In genomic region chr5:127755594-127755993, GRCm38 (mm10) we compare ENCODE assay signal across 29 mouse cellular contexts.
DNase-seq lines count a peak whose midpoint lies in the region; ATAC-seq and TF ChIP-seq lines count a peak whose summit lies in the region.
"Had no signal": no experiment of that assay in that cellular context is flagged by ENCODE, and none has a peak within 500 bp of the region (broad histone marks: within the 10 kb centered on the region; RNA-seq: fewer than 3 reads in every experiment).

No protein-coding gene starts in this region.

- no peak for TF ChIP-seq CTCF in intestine, postnatal 0 days (IDR thresholded peaks at IDR 0.05; ENCODE audit: low read depth)

- no peak overlapping the region for H3K4me3 ChIP-seq in forebrain, embryonic 16.5 days (replicated peaks; ENCODE audit: low read length)
- no peak overlapping the region for H3K4me3 ChIP-seq in liver, embryonic 11.5 days (ENCODE audit: low read depth, low read length)
- no peak overlapping the region for H3K4me3 ChIP-seq in intestine, postnatal 0 days (ENCODE audit: low read depth, low read length)
- H3K4me3 ChIP-seq: embryonic facial prominence, embryonic 13.5 days; heart, embryonic 13.5 days; hindbrain, embryonic 13.5 days; limb, embryonic 15.5 days; liver, embryonic 15.5 days; lung, embryonic 15.5 days had no signal

- H3K27ac ChIP-seq in forebrain, embryonic 16.5 days (ENCODE audit: low read length): no peak overlapping the region; the same call in 1 of the 2 replicates
- H3K27ac ChIP-seq in liver, embryonic 11.5 days (ENCODE audit: low read depth, low read length): no peak overlapping the region
- H3K27ac ChIP-seq in intestine, postnatal 0 days (ENCODE audit: low read depth, low read length): no peak overlapping the region
- H3K27ac ChIP-seq: embryonic facial prominence, embryonic 13.5 days; heart, embryonic 13.5 days; hindbrain, embryonic 13.5 days; kidney, postnatal 0 days; limb, embryonic 15.5 days; liver, embryonic 15.5 days; lung, embryonic 15.5 days; macrophage had no signal

- 0 out of 2 replicates have a peak, but pooled peaks have one; percentile 44 for ATAC-seq in frontal cortex, adult (ENCODE audit: low TSS enrichment)
- peak; percentile 73 for ATAC-seq in forebrain, embryonic 16.5 days
- no peak for ATAC-seq in liver, embryonic 11.5 days (replicated peaks; ENCODE audit: low FRiP score)
- ATAC-seq in intestine, postnatal 0 days: no peak
- ATAC-seq: inflammation-experienced regulatory T-cells, adult 6 months; Patski had no signal

- no peaks in the 10 kb centered on the region for H3K9me3 ChIP-seq in forebrain, embryonic 16.5 days (ENCODE audit: control insufficient read depth, low read length)
- H3K9me3 ChIP-seq in liver, embryonic 11.5 days (ENCODE audit: control insufficient read depth, low read length): no peaks in the 10 kb centered on the region
- H3K9me3 ChIP-seq in intestine, postnatal 0 days (ENCODE audit: control insufficient read depth): no peaks in the 10 kb centered on the region
- H3K9me3 ChIP-seq: embryonic facial prominence, embryonic 13.5 days; hindbrain, embryonic 13.5 days; limb, embryonic 15.5 days; liver, embryonic 15.5 days; lung, embryonic 15.5 days had no signal

- H3K27me3 ChIP-seq in forebrain, embryonic 16.5 days (replicated peaks; ENCODE audit: control insufficient read depth, insufficient read depth, low read length): no peaks in the 10 kb centered on the region
- no peaks in the 10 kb centered on the region for H3K27me3 ChIP-seq in liver, embryonic 11.5 days (replicated peaks; ENCODE audit: control insufficient read depth, insufficient read depth, low read length)
- no peaks in the 10 kb centered on the region for H3K27me3 ChIP-seq in intestine, postnatal 0 days (replicated peaks; ENCODE audit: control insufficient read depth, insufficient read depth, low read length)
- H3K27me3 ChIP-seq: embryonic facial prominence, embryonic 13.5 days; heart, embryonic 13.5 days; hindbrain, embryonic 13.5 days; limb, embryonic 15.5 days; liver, embryonic 15.5 days; lung, embryonic 15.5 days; Patski had no signal

- no peak overlapping the region for H3K9ac ChIP-seq in forebrain, embryonic 16.5 days (replicated peaks; ENCODE audit: low read depth, low read length)
- H3K9ac ChIP-seq in liver, embryonic 11.5 days (ENCODE audit: low read depth, low read length): no peak overlapping the region
- no peak overlapping the region for H3K9ac ChIP-seq in intestine, postnatal 0 days (ENCODE audit: low read depth, low read length)
- H3K9ac ChIP-seq: embryonic facial prominence, embryonic 13.5 days; heart, embryonic 13.5 days; hindbrain, embryonic 13.5 days; limb, embryonic 15.5 days; liver, embryonic 15.5 days; lung, embryonic 15.5 days had no signal

- DNase-seq in frontal cortex, postnatal 10 days (ENCODE audit: low spot score in 2 of 2): no peak
- peak; percentile 22 for DNase-seq in testis, postnatal 10 days (ENCODE audit: low spot score)
- DNase-seq in testis, postnatal 14 days (ENCODE audit: low spot score): no peak
- DNase-seq in liver, embryonic 11.5 days (ENCODE audit: low spot score): no peak
- no peak for DNase-seq in adrenal gland, adult 2 months
- DNase-seq: adrenal gland, postnatal 10 days; cerebellum, adult 11 months; gastrocnemius, postnatal 14 days; heart, adult 18-20 months; heart, postnatal 14 days; kidney, adult 2 months; layer of hippocampus, adult 9-11 months; right cerebral cortex, postnatal 14 days; spleen, adult 18-20 months; thymus, adult 18-20 months; thymus, postnatal 4 days had no signal

- WGBS in forebrain, embryonic 16.5 days: 36% methylated on average over 4 of the region's 4 CpGs
- 79% methylated on average over 4 of the region's 4 CpGs for WGBS in liver, embryonic 11.5 days
- 85% methylated on average over 4 of the region's 4 CpGs for WGBS in intestine, postnatal 0 days

- H3K36me3 ChIP-seq in forebrain, embryonic 16.5 days (ENCODE audit: control insufficient read depth, insufficient read depth): no peaks in the 10 kb centered on the region
- H3K36me3 ChIP-seq in liver, embryonic 11.5 days (ENCODE audit: control insufficient read depth, insufficient read depth, low read length): no peaks in the 10 kb centered on the region
- H3K36me3 ChIP-seq in intestine, postnatal 0 days (ENCODE audit: control insufficient read depth, insufficient read depth): no peaks in the 10 kb centered on the region
- H3K36me3 ChIP-seq: embryonic facial prominence, embryonic 13.5 days; heart, embryonic 13.5 days; hindbrain, embryonic 13.5 days; limb, embryonic 15.5 days; liver, embryonic 15.5 days; lung, embryonic 15.5 days had no signal

- H3K4me2 ChIP-seq in forebrain, embryonic 16.5 days (ENCODE audit: low read length): no peak overlapping the region
- H3K4me2 ChIP-seq in liver, embryonic 11.5 days: no peak overlapping the region
- H3K4me2 ChIP-seq in intestine, postnatal 0 days (replicated peaks; ENCODE audit: low read depth): no peak overlapping the region
- H3K4me2 ChIP-seq: embryonic facial prominence, embryonic 13.5 days; heart, embryonic 13.5 days; hindbrain, embryonic 13.5 days; limb, embryonic 15.5 days; liver, embryonic 15.5 days; lung, embryonic 15.5 days had no signal

- H3K4me1 ChIP-seq in forebrain, embryonic 16.5 days (replicated peaks; ENCODE audit: control insufficient read depth, insufficient read depth, low read length): peaks cover 12% of the 10 kb centered on the region; the same call in 1 of the 2 replicates
- H3K4me1 ChIP-seq in liver, embryonic 11.5 days (replicated peaks; ENCODE audit: control insufficient read depth, insufficient read depth, low read length): no peaks in the 10 kb centered on the region
- H3K4me1 ChIP-seq in intestine, postnatal 0 days (replicated peaks; ENCODE audit: control insufficient read depth, insufficient read depth, low read length): no peaks in the 10 kb centered on the region
- H3K4me1 ChIP-seq: liver, embryonic 15.5 days; lung, embryonic 15.5 days had no signal

Comparison
In these comparisons a context has a peak if more than half of its experiments do, and no peak if none do; other contexts are left out.
1. ATAC-seq: peak in frontal cortex, adult (single experiment) and forebrain, embryonic 16.5 days (single experiment); none in liver, embryonic 11.5 days (single experiment) and intestine, postnatal 0 days (single experiment).